Mouse (Mus musculus) heart, embryonic 16.5 days (tissue): ENCODE data around the gene Rgsl1. TPM values are rescaled to one million over a fixed set of nuclear protein-coding genes. Genes with fewer than 3 reads are reported as not detected.

ENCODE experiments used
- ATAC-seq: fragments of 200-750 bp; cut with Nextera tagmentation; replicated peaks from 2 replicates; pipeline ENCODE4 v1.8.0; 2017; ENCODE audit warnings: moderate number of reproducible peaks; ENCODE audit not compliant: insufficient read depth, low FRiP score; ENCODE audit errors: extremely low read depth
- H3K27ac ChIP-seq: fragments of 300-500 bp; sonication (generic); 2 replicates; pipeline ENCODE4 v1.5.1; 2014; ENCODE audit warnings: mild to moderate bottlenecking, low read length, control low read depth, moderate library complexity
- H3K27me3 ChIP-seq: fragments of 300-500 bp; sonication (generic); 2 replicates; pipeline ENCODE4 v1.6.1; 2014; ENCODE audit warnings: low read length, mixed read lengths; ENCODE audit not compliant: control insufficient read depth, insufficient read depth
- H3K36me3 ChIP-seq: fragments of 300-500 bp; sonication (generic); 2 replicates; pipeline ENCODE4 v1.6.1; 2014; ENCODE audit not compliant: control insufficient read depth, insufficient read depth
- H3K4me1 ChIP-seq: fragments of 300-500 bp; sonication (generic); 2 replicates; pipeline ENCODE4 v1.6.1; 2014; ENCODE audit warnings: low read length, mixed read lengths; ENCODE audit not compliant: control insufficient read depth, insufficient read depth
- H3K4me2 ChIP-seq: fragments of 300-500 bp; sonication (generic); 2 replicates; pipeline ENCODE4 v1.6.1; 2014; ENCODE audit warnings: low read depth, mild to moderate bottlenecking, control low read depth, low read length
- H3K4me3 ChIP-seq: fragments of 300-500 bp; sonication (generic); 2 replicates; pipeline ENCODE4 v1.5.1; 2014; ENCODE audit warnings: mild to moderate bottlenecking, control low read depth, low read length
- H3K9ac ChIP-seq: fragments of 300-500 bp; sonication (generic); 2 replicates; pipeline ENCODE4 v1.6.1; 2014; ENCODE audit warnings: low read length, control low read depth
- H3K9me3 ChIP-seq: fragments of 300-500 bp; sonication (generic); replicated peaks from 2 replicates; pipeline ENCODE4 v1.6.1; 2016; ENCODE audit warnings: low read length; ENCODE audit not compliant: control insufficient read depth
- WGBS: fragments of 180-500 bp; shearing (Covaris S2); extraction: QIAGEN DNeasy Blood & Tissue Kit; methylation state at CpG from one replicate; pipeline ENCODE4 v1.1.7; 2014; 5-methylcytosine and 5-hydroxymethylcytosine counted together
- polyA plus RNA-seq: library from polyadenylated mRNA; unstranded; fragments of >200 nt; fragmentation: Nextera tagmentation; extraction: Ambion mirVana; gene quantifications from 2 replicates; pipeline ENCODE4 v1.2.1, GENCODE M21; 2015

The Rgsl1 gene
- polyA plus RNA-seq, 1 experiment from 2014 or later, result not detected

DNA sequence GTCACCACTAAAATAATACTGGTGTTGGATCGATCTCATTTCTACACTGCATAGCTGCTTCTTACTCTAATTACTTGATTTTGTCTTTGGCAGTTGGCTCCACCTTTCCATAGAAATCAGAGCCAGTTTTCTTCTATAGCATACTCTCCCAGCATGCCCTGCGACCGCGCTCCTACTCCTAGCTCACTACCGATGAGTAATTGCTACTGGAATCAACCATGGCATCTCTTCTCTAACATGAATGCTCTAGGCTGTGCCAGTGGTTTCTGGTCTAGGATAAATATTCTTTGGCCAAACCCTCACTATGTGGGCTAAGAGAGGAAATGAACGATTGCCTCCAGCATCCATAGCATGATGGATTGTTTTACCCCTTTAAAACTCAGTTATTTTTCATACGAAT is 2.5 kb upstream of the Rgsl1 start:
- H3K4me3 ChIP-seq, result no peak overlapping the region
- H3K9ac ChIP-seq, result no peak overlapping the region
- no peak overlapping the region for H3K27ac ChIP-seq
- H3K4me2 ChIP-seq, result no peak overlapping the region
- 82% methylated on average over 7 of the region's 7 CpGs for WGBS
- no peaks in the 10 kb centered on the region for H3K9me3 ChIP-seq
- H3K27me3 ChIP-seq, result no peaks in the 10 kb centered on the region
- no peaks in the 10 kb centered on the region for H3K4me1 ChIP-seq
- no peaks in the 10 kb centered on the region for H3K36me3 ChIP-seq
- no peak for ATAC-seq

GRCm38 (mm10) chr1:153842121-153842740 is 1.7 kb downstream of the Rgsl1 start:
- no peak overlapping the region for H3K4me2 ChIP-seq
- no peak for ATAC-seq
- H3K36me3 ChIP-seq, result no peaks in the 10 kb centered on the region
- no peaks in the 10 kb centered on the region for H3K27me3 ChIP-seq
- no peak overlapping the region for H3K9ac ChIP-seq
- no peaks in the 10 kb centered on the region for H3K4me1 ChIP-seq
- H3K4me3 ChIP-seq, result no peak overlapping the region
- H3K9me3 ChIP-seq, result no peaks in the 10 kb centered on the region
- WGBS, result 80% methylated on average over 11 of the region's 11 CpGs
- no peak overlapping the region for H3K27ac ChIP-seq

- Histone ChIP-seq H3K36me3 (no peaks in the 10 kb centered on the region), H3K4me1 (no peaks in the 10 kb centered on the region), H3K27me3 (no peaks in the 10 kb centered on the region), H3K27ac (no peak overlapping the region), H3K9ac (no peak overlapping the region), H3K4me2 (no peak overlapping the region), H3K4me3 (no peak overlapping the region), H3K9me3 (no peaks in the 10 kb centered on the region)
- WGBS, result 49% methylated on average over 4 of the region's 4 CpGs
- no peak for ATAC-seq
Measured at GRCm38 (mm10) chr1:153836036-153836435, 7.9 kb downstream of the Rgsl1 start.

DNA sequence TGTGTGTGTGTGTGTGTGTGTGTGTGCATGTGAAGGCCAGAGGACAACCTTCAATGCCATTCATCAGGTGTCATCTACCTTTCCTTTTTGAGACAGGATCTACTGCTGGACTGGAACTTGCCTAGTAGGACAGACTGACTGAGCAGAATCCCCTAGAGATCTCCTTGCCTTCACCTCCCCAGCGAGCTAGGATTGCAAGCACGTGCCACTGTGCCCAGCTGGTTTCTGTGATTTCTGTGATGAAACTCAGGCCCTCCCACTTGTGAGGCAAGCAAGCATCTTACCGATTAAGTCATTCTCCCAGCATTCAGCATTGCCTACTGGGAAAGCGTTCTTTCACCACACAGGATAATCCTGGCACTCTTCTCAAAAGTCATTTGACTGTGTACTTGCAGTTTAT is 13.2 kb downstream of the Rgsl1 start:
- 65% methylated on average over 4 of the region's 4 CpGs for WGBS
- H3K27ac ChIP-seq, result no peak overlapping the region
- H3K9me3 ChIP-seq, result no peaks in the 10 kb centered on the region
- ATAC-seq, result no peak
- H3K36me3 ChIP-seq, result no peaks in the 10 kb centered on the region
- H3K9ac ChIP-seq, result no peak overlapping the region
- no peak overlapping the region for H3K4me3 ChIP-seq
- H3K4me1 ChIP-seq, result no peaks in the 10 kb centered on the region
- H3K27me3 ChIP-seq, result no peaks in the 10 kb centered on the region
- no peak overlapping the region for H3K4me2 ChIP-seq

- Histone ChIP-seq H3K27ac (no peak overlapping the region), H3K27me3 (no peaks in the 10 kb centered on the region; the same call in 1 of the 2 replicates), H3K4me3 (no peak overlapping the region), H3K4me1 (no peaks in the 10 kb centered on the region), H3K36me3 (no peaks in the 10 kb centered on the region), H3K4me2 (no peak overlapping the region), H3K9ac (no peak overlapping the region), H3K9me3 (peaks cover under 1% of the 10 kb centered on the region)
- 67% methylated on average over 3 of the region's 3 CpGs for WGBS
- no peak for ATAC-seq
Measured at GRCm38 (mm10) chr1:153820216-153820615, 23.7 kb downstream of the Rgsl1 start.

GRCm38 (mm10) chr1:153814278-153814677 is 29.7 kb downstream of the Rgsl1 start:
- Histone ChIP-seq H3K4me2 (no peak overlapping the region), H3K4me3 (no peak overlapping the region), H3K36me3 (no peaks in the 10 kb centered on the region), H3K27me3 (no peaks in the 10 kb centered on the region; the same call in 1 of the 2 replicates), H3K27ac (no peak overlapping the region), H3K9me3 (peaks cover 3% of the 10 kb centered on the region), H3K9ac (no peak overlapping the region), H3K4me1 (peaks cover 3% of the 10 kb centered on the region; the same call in 1 of the 2 replicates)
- ATAC-seq, result peak; percentile 70
- WGBS, result 8% methylated on average over 2 of the region's 2 CpGs

- Histone ChIP-seq H3K9me3 (no peaks in the 10 kb centered on the region), H3K4me1 (no peaks in the 10 kb centered on the region), H3K27me3 (no peaks in the 10 kb centered on the region), H3K36me3 (no peaks in the 10 kb centered on the region), H3K9ac (no peak overlapping the region), H3K27ac (no peak overlapping the region), H3K4me2 (peak overlapping the region; percentile 48), H3K4me3 (peak overlapping the region; percentile 20)
- WGBS, result 40% methylated on average over 13 of the region's 13 CpGs
- ATAC-seq, result no peak
Measured at GRCm38 (mm10) chr1:153807390-153807993, 36.5 kb downstream of the Rgsl1 start.

- WGBS, result 69% methylated on average over 8 of the region's 8 CpGs
- H3K4me1 ChIP-seq, result no peaks in the 10 kb centered on the region
- no peaks in the 10 kb centered on the region for H3K36me3 ChIP-seq
- no peak overlapping the region for H3K9ac ChIP-seq
- no peak overlapping the region for H3K4me2 ChIP-seq
- H3K27me3 ChIP-seq, result no peaks in the 10 kb centered on the region
- no peak for ATAC-seq
- H3K4me3 ChIP-seq, result no peak overlapping the region
- H3K9me3 ChIP-seq, result no peaks in the 10 kb centered on the region
- no peak overlapping the region for H3K27ac ChIP-seq
Measured at GRCm38 (mm10) chr1:153803530-153803929, 40.4 kb downstream of the Rgsl1 start.

DNA sequence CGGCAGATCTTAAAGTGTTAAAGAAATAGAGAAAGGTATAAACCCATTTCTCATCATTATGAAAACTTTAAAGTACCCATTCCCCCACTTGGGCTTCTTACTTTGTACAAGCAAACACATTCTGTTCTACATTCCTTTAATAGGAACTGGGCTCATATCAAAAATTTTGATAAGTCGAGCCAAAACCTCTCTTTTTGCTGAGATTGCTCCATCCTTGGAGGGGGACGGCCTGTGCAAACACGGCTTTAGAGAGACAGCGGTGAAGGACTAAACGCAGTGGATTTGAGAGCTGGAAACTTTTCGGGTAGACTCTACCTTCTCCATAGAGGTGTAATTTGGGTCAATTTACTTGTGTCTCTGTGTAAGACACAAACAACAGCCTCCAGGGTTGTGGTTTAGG is 41.3 kb downstream of the Rgsl1 start:
- H3K36me3 ChIP-seq, result no peaks in the 10 kb centered on the region
- 74% methylated on average over 7 of the region's 7 CpGs for WGBS
- no peak for ATAC-seq
- no peak overlapping the region for H3K4me3 ChIP-seq
- H3K9me3 ChIP-seq, result no peaks in the 10 kb centered on the region
- no peaks in the 10 kb centered on the region for H3K4me1 ChIP-seq
- no peak overlapping the region; the same call in 1 of the 2 replicates for H3K27ac ChIP-seq
- no peak overlapping the region for H3K9ac ChIP-seq
- no peak overlapping the region for H3K4me2 ChIP-seq
- no peaks in the 10 kb centered on the region for H3K27me3 ChIP-seq
